Mouse (Mus musculus) C2C12 (cell line): Measurements from ENCODE around the gene Snx6.

Experiments used
- CEBPB ChIP-seq: IDR thresholded peaks from one replicate; pipeline ENCODE4 v1.6.1; 2011; ENCODE audit warnings: low read depth, mild to moderate bottlenecking, control low read depth, moderate library complexity
- CTCF ChIP-seq: IDR thresholded peaks from one replicate; pipeline ENCODE4 v1.5.1; 2011; ENCODE audit not compliant: control insufficient read depth, insufficient read depth, insufficient read length
- FOSL1 ChIP-seq: IDR thresholded peaks from one replicate; pipeline ENCODE4 v1.8.0; 2011; ENCODE audit warnings: mild to moderate bottlenecking, low read length; ENCODE audit not compliant: poor library complexity, insufficient read depth, severe bottlenecking
- MAX ChIP-seq: IDR thresholded peaks from one replicate; pipeline ENCODE4 v1.6.1; 2011; ENCODE audit warnings: mild to moderate bottlenecking, control low read depth
- MYOD1 ChIP-seq: IDR thresholded peaks from one replicate; pipeline ENCODE4 v1.6.1; 2011; ENCODE audit warnings: low read depth; ENCODE audit not compliant: control insufficient read depth, insufficient read length
- MYOG ChIP-seq: IDR thresholded peaks from one replicate; pipeline ENCODE4 v1.6.1; 2011; ENCODE audit not compliant: control insufficient read depth, insufficient read length; ENCODE audit errors: extremely low read depth
- USF1 ChIP-seq: IDR thresholded peaks from one replicate; pipeline ENCODE4 v1.6.1; 2011; ENCODE audit warnings: low read depth, mild to moderate bottlenecking, control low read depth, moderate library complexity

DNA sequence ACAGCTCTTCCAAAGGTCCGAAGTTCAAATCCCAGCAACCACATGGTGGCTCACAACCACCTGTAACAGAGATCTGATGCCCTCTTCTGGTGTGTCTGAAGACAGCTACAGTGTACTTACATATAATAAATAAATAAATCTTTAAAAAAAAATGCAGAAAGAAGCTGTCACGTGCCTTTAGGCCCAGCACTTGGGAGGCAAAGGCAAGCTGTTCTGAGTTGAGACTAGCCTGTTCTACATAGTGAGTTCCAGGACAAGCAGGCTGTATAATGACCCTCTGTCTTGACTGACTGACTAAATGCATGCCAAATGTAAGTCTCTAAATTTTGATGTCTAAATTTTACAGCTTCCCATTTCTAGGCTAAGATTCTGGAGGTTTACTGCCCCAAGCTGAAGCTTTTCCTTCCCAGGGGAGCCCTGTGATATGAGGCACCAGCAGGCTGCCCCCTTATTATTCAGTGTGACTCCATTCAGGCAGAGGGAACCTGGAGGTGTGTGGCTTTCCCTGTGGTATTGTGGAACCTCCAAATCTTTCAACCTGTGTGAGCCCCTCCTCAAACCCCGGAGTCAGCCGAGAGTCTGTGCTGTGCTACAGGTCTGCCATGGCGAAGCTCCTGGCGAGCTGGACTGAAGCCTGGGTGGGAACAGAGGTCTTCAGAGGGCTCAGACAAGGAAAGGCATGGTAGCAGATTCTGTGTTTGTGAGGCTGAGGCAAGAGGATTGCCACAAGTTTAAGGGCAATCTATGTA is 9.9 kb upstream of the Snx6 start:
- TF ChIP-seq CTCF (no peak), FOSL1 (no peak), MAX (no peak), CEBPB (no peak), USF1 (no peak), MYOD1 (no peak), MYOG (no peak)
